Mouse (Mus musculus) bone marrow, adult 2 months (tissue): Measurements from ENCODE around the gene Trmt2b.

ENCODE experiments used
- CTCF ChIP-seq: fragments of 200-500 bp; IDR thresholded peaks from 2 replicates; pipeline ENCODE4 v1.5.1; 2011; ENCODE audit warnings: low read length, control low read depth; ENCODE audit not compliant: control insufficient read depth, insufficient read depth
- POLR2A ChIP-seq: fragments of 200-500 bp; IDR thresholded peaks from 2 replicates; pipeline ENCODE4 v1.6.1; 2011; ENCODE audit warnings: low read depth, mild to moderate bottlenecking, control low read depth, low read length, borderline replicate concordance; ENCODE audit not compliant: control insufficient read depth

DNA sequence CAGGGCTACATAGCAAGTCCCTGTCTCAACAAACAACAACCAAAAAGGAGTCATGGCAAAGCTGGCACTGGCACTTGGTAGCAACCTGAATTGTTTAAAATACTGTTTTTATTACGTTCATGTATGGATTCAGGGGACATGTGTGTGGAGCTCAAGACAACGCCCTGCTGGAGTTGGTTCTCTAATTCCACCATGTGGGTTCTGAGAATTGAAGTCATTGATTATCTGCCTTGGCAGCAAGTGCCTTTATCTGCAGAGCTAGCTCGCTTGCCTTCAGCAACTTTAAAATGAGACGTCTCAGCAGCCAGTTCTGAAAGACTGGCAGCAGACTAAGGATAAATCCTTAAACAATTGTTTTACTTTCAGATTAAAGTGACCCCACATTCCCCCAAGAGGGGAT lies 58.6 kb downstream of the Trmt2b start:
- TF ChIP-seq CTCF (no peak), POLR2A (no peak)
